In the genomic region with DNA sequence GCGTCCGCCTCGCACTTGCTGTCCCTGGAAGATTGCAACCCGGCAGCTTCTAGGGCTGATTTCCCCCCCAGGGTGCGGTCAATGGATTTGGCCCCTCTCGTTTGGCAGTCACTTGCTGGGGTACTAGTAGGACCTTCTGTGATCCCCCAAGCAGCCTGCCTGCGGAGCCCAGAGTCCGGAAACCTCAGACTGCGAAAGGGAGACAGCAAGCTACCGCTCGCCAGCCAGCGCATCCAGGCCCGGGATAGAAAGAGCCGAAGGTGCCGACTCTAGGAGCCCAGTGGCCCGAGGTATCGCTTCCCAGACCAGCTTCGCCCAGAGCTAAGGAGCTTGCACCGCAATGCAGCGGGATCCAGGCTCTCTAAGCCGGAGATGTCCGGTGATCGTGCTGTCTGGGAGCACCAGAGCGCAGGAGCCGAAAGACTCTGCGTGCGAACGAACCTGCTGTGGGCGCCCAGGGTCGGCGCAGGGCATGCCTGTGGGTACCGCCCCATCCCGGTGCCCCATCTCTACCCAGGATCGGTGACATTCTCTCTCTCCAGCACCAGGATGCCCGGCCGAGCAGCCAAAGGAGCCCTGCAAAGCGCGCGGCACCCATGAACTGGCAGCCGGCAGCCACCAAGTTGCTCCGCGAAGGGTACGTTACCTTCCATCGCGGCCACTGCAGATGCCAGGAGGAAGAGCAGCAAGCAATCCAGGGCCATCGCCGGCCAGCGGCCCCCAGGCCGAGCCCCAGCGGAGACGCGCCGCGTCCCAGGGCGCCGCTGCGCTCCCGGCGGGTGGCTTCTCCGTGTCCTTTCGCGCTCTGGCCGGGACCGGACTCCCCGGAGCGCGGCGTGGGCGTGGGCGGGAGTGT, we compare ENCODE assay signal across 8 mouse cellular contexts. TPM values are rescaled to one million over a fixed set of nuclear protein-coding genes. Genes with fewer than 3 reads are reported as not detected.
DNase-seq lines count a peak whose midpoint lies in the region; ATAC-seq and TF ChIP-seq lines count a peak whose summit lies in the region.

No protein-coding gene starts in this region.

- peak overlapping the region; percentile 50 for H3K4me3 ChIP-seq in lung, embryonic 14.5 days (ENCODE audit: low read depth, low read length)
- H3K4me3 ChIP-seq in heart, embryonic 10.5 days = peak overlapping the region; percentile 72
- H3K4me3 ChIP-seq in liver, postnatal 0 days (ENCODE audit: low read depth, low read length) = peak overlapping the region; percentile 32

- no peaks in the 10 kb centered on the region for H3K9me3 ChIP-seq in lung, embryonic 14.5 days (ENCODE audit: low read depth, low read length)
- no peaks in the 10 kb centered on the region for H3K9me3 ChIP-seq in heart, embryonic 10.5 days
- no peaks in the 10 kb centered on the region for H3K9me3 ChIP-seq in liver, postnatal 0 days (ENCODE audit: low read length)

- H3K36me3 ChIP-seq in lung, embryonic 14.5 days (ENCODE audit: insufficient read depth) = no peaks in the 10 kb centered on the region
- H3K36me3 ChIP-seq in heart, embryonic 10.5 days = no peaks in the 10 kb centered on the region
- H3K36me3 ChIP-seq in liver, postnatal 0 days (replicated peaks; ENCODE audit: insufficient read depth, low read length) = no peaks in the 10 kb centered on the region

- TF ChIP-seq EP300 in liver, postnatal 0 days (IDR thresholded peaks at IDR 0.05; ENCODE audit: low read depth) = no peak

- DNase-seq in lung, embryonic 14.5 days = peak; percentile 54
- DNase-seq in lung, adult 18-20 months = no peak
- peak; percentile 64 for DNase-seq in embryo, embryonic 11 days
- DNase-seq in heart, embryonic 10.5 days (ENCODE audit: low spot score) = peak; percentile 75
- DNase-seq in kidney, adult 9 months = peak; percentile 4
- no peak for DNase-seq in liver, postnatal 0 days
- DNase-seq in right cerebral cortex, postnatal 4 days = peak; percentile 48
- DNase-seq in c-Kit-positive CD71-positive TER-119-positive erythroid progenitor cells, embryonic 14.5 days (ENCODE audit: low spot score) = no peak

- under 1% methylated on average over 70 of the region's 70 CpGs for WGBS in lung, embryonic 14.5 days
- under 1% methylated on average over 70 of the region's 70 CpGs for WGBS in heart, embryonic 10.5 days
- 2% methylated on average over 64 of the region's 70 CpGs for WGBS in liver, postnatal 0 days (ENCODE audit: insufficient replicate concordance)

- peaks cover 71% of the 10 kb centered on the region for H3K27me3 ChIP-seq in lung, embryonic 14.5 days (ENCODE audit: insufficient read depth, low read length)
- peaks cover 86% of the 10 kb centered on the region for H3K27me3 ChIP-seq in heart, embryonic 10.5 days (ENCODE audit: insufficient read depth, poor library complexity, severe bottlenecking)
- peaks cover 41% of the 10 kb centered on the region for H3K27me3 ChIP-seq in liver, postnatal 0 days (ENCODE audit: insufficient read depth, low read length)

- H3K9ac ChIP-seq in lung, embryonic 14.5 days = peak overlapping the region; percentile 52
- H3K9ac ChIP-seq in liver, postnatal 0 days (replicated peaks) = no peak overlapping the region

- peak overlapping the region; percentile 99 for H3K4me2 ChIP-seq in lung, embryonic 14.5 days
- H3K4me2 ChIP-seq in liver, postnatal 0 days (ENCODE audit: low read depth, low read length) = peak overlapping the region; percentile 57

- ATAC-seq in lung, embryonic 14.5 days (ENCODE audit: insufficient read depth) = peak; percentile 57
- ATAC-seq in liver, postnatal 0 days = no peak

- H3K4me1 ChIP-seq in lung, embryonic 14.5 days (ENCODE audit: insufficient read depth) = no peaks in the 10 kb centered on the region; the same call in 1 of the 2 replicates
- peaks cover 42% of the 10 kb centered on the region for H3K4me1 ChIP-seq in heart, embryonic 10.5 days
- no peaks in the 10 kb centered on the region for H3K4me1 ChIP-seq in liver, postnatal 0 days (ENCODE audit: insufficient read depth)

- no peak overlapping the region for H3K27ac ChIP-seq in lung, embryonic 14.5 days (ENCODE audit: low read depth)
- peak overlapping the region; percentile 67; the same call in 1 of the 2 replicates for H3K27ac ChIP-seq in heart, embryonic 10.5 days
- no peak overlapping the region for H3K27ac ChIP-seq in liver, postnatal 0 days (ENCODE audit: low read depth)

- no peak for TF ChIP-seq CTCF in lung, embryonic 14.5 days (IDR thresholded peaks at IDR 0.05; ENCODE audit: low read depth)
- TF ChIP-seq CTCF in liver, postnatal 0 days (IDR thresholded peaks at IDR 0.05; ENCODE audit: low read depth) = no peak

RNA-seq across cellular contexts. Expression of gene Ephb1, which starts 0.6 kb away (rescaled TPM):
- polyA plus RNA-seq in lung, embryonic 14.5 days (2014; fragmentation: Nextera tagmentation; extraction: Ambion mirVana) = 1.6 and 1.9 TPM in 2 replicates
- polyA plus RNA-seq in heart, embryonic 10.5 days (2016; fragmentation: Nextera tagmentation; extraction: Ambion mirVana) = 0.52 and 1.3 TPM in 2 replicates
- 0.24 and 0.28 TPM in 2 replicates for polyA plus RNA-seq in liver, postnatal 0 days (2015; fragmentation: Nextera tagmentation; extraction: Ambion mirVana)

Comparison
In these comparisons a context has a peak if more than half of its experiments do, and no peak if none do; other contexts are left out.
1. DNase-seq: peak in lung, embryonic 14.5 days (single experiment), embryo, embryonic 11 days (single experiment), heart, embryonic 10.5 days (single experiment), kidney, adult 9 months (single experiment) and right cerebral cortex, postnatal 4 days (single experiment); none in lung, adult 18-20 months (0 of 2), liver, postnatal 0 days (single experiment) and c-Kit-positive CD71-positive TER-119-positive erythroid progenitor cells, embryonic 14.5 days (single experiment).
2. Peak in every context shown above with its lines, with median percentiles within 50 percentile points of each other: H3K4me3 ChIP-seq.